Mouse (Mus musculus): ENCODE measurements around the gene Gm21885. TPM values are rescaled to one million over a fixed set of nuclear protein-coding genes. Genes with fewer than 3 reads are reported as not detected.

The Gm21885 gene
- total RNA-seq (2021): not detected

DNA sequence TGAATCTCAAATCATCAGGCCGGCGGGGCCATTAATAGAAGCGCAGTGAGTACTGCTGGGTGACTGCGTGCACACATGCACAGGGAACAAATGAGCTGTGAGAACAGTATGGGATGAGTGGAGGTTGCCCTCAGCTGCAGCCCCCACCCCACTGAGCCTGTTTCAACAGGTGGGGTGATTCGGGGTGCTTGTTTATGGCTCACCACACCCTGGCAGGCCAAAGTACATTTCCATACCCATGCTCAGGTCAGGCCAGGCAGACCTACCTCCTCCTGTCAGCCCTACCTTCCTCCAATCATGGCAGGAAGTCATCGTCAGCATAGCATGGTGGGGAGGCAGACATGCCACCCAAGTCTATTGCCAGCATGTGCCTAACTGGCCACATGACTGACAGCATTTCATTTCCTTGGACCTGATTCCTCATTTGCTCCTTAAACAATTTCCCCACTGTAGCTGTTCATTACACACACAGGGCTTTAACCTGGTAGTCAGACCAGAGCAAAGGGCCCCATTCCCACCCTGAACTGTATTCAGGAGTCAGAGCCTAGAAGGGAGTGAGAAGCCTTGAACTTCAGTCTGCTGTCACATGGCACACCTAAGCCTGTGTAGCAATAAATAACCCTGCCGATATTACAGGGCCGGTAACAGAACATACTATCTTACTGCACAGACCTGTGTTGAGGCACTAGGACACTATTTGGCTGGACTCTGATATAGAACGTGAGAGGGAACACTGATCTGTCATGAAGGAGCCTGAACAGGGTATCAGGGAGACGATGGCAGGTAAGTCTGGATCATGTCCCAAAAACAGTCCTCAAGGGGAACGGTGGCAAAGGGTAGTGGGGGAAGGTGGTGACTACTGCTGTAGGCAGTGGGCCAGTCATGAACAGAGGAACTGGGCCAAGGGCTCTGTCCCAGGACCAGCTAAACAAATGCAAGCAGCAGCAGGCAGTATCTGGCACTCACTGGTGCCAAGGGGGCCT lies at the start of gene Gm21885:
Gm21885 (plus strand) TSS at position 675 of the 983 bp plus-strand sequence.
- DNase-seq (ENCODE audit: extremely low spot score in 1 of 2, low spot score in 2 of 2): peak in 1 of 2 experiments; percentile 40
- intact Hi-C loops (cut with DNase I): no loop called here

DNA sequence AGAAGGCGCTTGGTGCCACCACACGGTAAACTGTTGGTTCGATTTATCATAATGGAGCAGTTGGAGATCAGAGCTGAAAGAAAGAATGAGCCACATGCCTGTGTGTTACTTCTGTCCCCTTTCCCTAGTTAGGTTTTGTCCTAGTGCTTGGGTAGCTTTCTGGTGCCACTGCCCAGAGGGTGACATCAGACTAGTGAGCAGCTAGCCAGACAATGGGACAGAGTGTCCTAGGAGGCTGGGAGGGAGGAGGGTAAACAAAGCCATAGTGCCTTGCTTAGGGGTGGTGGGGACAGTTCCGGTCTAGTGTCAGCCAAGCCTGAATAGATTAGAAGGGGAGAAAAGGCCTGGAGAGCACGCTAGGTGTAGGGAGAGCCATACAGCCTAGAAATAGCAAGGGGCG lies 48.3 kb upstream of the Gm21885 start:
- intact Hi-C loops (cut with DNase I): no loop called here

DNA sequence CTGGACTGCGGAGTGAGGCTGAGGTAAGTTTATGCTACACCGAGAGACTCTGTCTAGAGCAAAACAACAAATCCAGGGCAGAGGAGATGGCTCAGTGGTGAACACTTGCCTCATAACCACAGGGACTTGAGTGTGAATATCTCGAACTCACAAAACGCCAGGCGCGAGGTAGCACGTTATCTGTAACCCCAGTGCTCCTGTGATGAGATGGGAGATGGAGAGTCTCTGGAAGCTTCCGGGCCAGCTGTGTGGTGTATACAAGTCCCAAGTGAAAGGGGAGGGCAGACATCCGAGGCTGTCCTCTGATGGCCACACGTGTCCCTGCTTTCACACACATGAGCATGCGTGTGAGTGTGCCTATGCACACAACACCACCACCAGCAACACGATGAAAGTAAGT lies 47.3 kb upstream of the Gm21885 start:
- DNase-seq (ENCODE audit: extremely low spot score in 1 of 2, low spot score in 2 of 2): no peak
- intact Hi-C loops (cut with DNase I): no loop called here

More for the DNA sequence above, 48.3 kb upstream of the Gm21885 start:
- DNase-seq (ENCODE audit: extremely low spot score in 1 of 2, low spot score in 2 of 2): no peak

DNA sequence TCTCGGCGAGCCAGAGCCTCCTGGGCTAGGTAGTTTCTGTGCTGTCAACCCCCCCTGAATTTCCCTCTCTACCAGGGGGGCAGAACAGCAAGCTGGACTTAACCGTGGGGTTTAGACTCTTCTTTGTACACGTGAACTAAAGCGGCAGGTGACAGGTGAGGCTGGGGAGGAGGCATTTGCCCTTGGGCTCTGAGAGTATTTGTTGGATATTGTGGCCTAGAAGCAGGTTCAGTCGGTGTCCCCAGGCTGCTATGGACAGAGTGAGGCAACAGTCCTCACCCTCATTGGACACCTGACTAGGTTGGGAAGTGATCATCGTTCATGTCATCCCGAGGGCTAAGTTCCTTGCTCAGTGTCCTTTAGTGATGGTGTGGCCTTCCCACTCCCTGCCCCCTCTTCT lies 46.8 kb upstream of the Gm21885 start:
- DNase-seq (ENCODE audit: extremely low spot score in 1 of 2, low spot score in 2 of 2): no peak
- intact Hi-C loops (cut with DNase I): loop anchor here (5.0 kb wide), 1 partner anchor 252 kb away; the partner anchor contains the start of gene Spata20

DNA sequence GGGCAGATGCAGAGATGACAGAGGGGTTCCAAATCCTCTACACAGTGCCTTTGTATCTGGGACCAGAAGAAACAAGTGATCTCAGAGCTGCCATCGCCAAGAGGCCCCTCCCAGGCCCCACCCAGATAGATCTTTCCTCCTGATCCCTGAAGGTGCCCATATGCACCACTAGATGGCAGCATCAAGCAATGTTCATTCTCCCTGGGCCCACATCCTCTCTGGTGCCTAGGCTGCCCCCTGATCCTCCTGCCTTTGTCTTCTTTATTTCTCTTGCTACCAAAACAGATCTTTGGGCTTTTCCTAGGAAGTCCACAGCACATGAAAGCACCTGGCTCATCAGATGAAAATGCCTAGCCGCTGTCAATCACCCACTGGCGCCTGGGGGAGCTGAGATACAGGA lies 45.6 kb upstream of the Gm21885 start:
- peak; percentile 71 to 79 for DNase-seq (ENCODE audit: extremely low spot score in 1 of 2, low spot score in 2 of 2)
- intact Hi-C loops (cut with DNase I): loop anchor here (1.0 to 5.0 kb wide), 2 partner anchors 41 to 251 kb away; partner anchors contain the start of gene Spata20

DNA sequence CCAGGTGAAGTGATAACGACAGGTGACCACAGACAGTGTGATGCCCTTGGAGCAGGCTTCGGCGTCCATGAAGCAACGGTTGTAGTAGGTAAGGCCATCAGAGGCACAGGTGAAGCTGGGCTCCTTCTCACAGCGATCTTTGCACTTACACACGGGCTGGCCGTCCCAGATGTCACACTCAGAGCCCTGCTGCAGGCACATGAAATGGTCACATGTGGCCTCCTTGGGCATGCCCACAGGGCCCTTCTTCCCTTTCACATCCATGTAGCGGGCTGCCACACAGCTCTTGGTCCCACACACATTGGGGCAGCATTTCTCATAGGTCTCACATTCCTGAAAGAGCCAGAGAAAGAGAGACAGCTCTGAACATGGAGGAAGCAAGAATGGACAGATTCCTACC lies 42.9 kb upstream of the Gm21885 start:
- intact Hi-C loops (cut with DNase I): loop anchor here (5.0 kb wide), 1 partner anchor 249 kb away; the partner anchor contains the start of gene Spata20
- no peak for DNase-seq (ENCODE audit: extremely low spot score in 1 of 2, low spot score in 2 of 2)

DNA sequence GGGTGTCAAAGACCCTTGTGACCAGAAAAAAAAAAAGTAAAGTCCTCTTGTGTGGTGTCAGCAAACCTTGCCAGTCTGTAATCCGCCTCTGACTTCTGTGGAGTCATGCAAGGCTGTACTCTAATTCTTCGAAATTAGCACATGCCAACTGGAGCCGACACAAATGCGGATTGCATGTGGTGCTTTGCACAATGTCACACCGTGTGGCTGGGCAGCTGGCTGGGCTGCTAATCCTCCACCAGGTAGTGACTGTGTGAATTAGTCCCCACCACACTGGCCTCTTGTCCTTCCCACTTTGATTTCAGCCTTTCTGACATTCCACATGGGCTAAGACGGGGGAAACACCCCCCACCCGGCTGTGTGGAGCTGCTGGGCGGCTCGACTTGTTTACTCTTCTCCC lies 42.0 kb upstream of the Gm21885 start:
- no peak for DNase-seq (ENCODE audit: extremely low spot score in 1 of 2, low spot score in 2 of 2)
- intact Hi-C loops (cut with DNase I): loop anchor here (5.0 kb wide), 1 partner anchor 248 kb away; the partner anchor contains the start of gene Spata20

DNA sequence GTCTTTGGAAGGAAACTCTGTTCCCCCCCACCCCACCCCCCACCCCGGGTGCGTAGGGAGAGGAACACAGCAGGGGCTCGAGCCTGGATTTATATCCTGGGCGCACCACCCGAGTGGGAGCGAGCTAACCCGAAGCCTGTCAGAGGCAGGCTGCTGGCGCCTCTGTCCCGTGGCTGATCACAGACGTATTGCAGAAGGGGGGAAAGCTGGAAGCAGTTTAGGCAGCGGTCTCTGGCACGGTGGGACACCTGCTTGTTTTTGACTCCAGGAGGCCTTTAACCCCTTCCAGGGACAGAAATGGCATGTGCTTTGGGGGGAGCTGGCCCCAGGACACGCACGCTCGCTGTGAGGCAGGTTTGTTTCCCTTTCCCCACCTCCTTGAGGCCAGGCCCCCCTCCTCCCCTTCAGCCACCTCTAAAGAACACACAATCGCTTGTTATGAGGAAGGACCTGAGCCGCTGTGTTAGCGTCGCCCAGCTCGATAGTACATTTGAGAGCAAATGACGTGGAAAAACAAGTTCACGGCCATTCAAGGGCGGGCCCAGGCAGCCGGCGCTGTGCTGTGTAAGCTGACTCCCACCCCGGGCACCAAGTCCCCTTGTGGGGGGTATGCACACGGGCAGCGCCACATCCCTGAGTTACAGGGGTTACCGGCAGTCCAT lies 38.8 kb upstream of the Gm21885 start:
- DNase-seq (ENCODE audit: extremely low spot score in 1 of 2, low spot score in 2 of 2): no peak
- intact Hi-C loops (cut with DNase I): no loop called here

DNA sequence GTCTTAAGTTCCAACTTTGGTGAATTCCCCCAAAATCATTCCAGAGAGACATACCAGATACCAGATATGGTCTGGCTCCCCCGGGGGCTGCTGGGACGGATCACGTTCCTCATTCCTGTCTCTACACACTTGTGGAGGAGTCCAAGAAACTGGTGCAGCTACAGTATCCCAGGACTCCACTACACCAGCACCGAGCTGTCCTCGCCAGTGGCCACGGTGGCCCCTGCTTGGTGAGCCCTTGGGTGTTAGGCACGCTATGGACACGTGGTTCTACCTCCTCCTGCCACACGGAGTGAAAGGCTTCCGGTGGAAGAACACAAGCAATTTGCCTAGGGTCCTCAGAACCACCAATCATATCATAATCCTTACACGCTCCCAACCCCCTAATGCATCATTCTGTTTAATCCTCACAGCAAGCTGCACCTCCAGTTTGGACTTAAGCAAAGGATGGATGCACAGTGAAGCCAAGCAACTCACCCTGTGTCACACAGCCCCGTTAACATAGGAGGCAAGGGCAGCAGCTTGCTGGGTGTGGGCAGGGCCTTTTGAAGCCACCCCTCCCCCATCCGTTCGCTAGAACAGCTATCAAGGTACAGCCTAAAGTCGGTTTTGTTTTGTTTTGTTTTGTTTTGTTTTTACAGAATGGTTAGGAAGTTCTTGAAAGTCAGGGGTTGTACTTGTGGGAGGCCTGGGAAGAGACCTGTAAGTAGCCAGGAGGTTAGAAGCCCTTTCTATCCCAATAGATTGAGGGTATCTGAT lies 38.1 kb upstream of the Gm21885 start:
- intact Hi-C loops (cut with DNase I): no loop called here
- no peak for DNase-seq (ENCODE audit: extremely low spot score in 1 of 2, low spot score in 2 of 2)

DNA sequence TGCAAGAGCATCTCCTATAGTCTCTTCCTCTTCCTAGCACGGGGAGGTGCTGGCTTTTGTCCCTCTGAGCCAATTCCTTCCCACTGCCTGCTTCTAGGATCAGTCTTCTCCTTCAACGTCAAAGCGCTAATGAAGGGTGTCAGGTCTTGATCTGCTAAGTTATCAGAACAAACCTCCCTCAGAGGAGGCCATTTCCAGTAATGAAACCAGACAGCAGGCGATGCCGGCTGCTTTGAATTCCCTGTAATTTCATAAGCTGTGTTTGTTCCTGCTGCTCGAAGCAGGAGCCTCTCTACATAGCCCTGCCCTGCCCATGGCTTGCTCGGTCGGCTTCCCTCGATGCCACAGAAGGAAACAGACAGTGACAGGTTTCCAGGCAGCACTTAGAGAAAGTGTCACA lies 37.3 kb upstream of the Gm21885 start:
- no peak for DNase-seq (ENCODE audit: extremely low spot score in 1 of 2, low spot score in 2 of 2)

DNA sequence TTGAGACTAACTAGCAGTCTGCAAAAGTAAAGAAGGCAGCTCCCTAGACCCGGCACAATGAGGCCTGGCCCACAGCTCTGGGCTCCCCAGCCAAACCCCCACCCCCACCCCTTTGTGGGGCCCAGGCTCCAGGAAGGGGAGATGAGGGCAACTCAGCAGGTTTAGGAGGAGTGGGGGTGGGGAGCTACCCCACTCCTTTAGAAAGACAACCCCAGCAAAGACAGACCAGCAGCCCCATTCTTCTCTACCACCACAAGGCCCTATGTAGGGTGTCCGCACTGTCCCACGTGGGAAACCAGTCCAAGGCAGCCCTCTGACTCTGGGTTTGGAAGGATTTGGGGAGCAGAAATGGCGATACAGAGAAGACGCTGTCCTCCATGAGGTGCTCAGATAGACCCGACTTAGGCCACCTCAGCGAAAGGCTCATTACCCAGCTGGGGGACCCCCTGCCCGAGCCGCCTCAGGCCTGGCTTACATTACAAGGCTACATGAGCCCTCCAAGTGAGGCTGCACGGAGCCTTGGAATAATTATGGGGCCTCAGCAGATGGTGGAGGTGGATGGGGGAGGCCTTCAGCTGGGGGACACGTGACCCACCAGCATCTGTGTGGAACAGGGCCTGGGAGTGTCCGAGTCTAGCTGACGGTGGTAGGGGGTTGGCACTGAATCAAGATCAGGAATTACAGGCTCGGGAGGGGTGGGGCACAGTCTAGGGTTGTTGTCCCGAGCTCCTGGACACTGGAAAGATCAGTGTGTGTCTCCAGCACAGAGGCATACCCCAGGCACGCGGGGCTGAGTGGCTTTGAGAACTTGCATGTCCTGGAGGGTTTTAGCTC lies 35.5 kb upstream of the Gm21885 start, which contains the start of gene Wfikkn2:
Wfikkn2 (minus strand) TSS at position 51 of the 834 bp plus-strand sequence.
- peak in 1 of 2 experiments; percentile 69 for DNase-seq (ENCODE audit: extremely low spot score in 1 of 2, low spot score in 2 of 2)
- intact Hi-C loops (cut with DNase I): no loop called here

More for the DNA sequence above, 37.3 kb upstream of the Gm21885 start:
- intact Hi-C loops (cut with DNase I): no loop called here

DNA sequence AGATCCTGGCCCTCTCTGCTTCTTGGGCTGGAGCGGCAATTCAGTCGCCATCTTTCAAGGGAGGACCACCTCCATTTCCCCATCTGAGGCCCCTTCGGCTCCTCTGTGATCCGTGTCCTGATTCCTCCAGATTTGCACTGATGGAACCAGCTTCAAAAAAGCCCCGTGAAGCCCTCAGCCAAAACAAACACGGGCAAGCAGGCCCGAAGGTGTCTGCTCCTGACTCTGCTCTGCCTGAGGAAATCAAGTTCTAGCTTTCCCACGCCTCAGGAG lies 34.9 kb upstream of the Gm21885 start:
- no peak for DNase-seq (ENCODE audit: extremely low spot score in 1 of 2, low spot score in 2 of 2)
- intact Hi-C loops (cut with DNase I): no loop called here

DNA sequence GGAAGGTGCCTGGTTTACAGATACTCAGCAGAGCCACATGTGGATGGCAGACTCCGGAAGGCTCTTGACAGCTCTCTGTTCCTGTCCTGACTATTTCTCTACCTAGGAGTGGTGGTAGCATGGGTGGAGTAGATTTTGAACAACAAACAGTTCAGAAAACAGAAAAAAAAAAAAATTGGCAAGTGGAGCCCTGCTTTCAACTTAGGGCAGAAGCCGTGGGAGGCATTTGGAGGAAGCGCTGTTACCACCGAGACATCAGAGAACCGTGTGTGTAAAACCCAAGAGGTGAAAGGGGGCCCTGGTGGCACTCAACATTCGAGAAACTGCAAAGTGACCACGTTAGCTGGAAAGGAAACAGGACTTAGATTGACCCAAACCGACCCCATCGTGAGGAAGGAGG lies 28.5 kb upstream of the Gm21885 start:
- intact Hi-C loops (cut with DNase I): no loop called here
- no peak for DNase-seq (ENCODE audit: extremely low spot score in 1 of 2, low spot score in 2 of 2)

DNA sequence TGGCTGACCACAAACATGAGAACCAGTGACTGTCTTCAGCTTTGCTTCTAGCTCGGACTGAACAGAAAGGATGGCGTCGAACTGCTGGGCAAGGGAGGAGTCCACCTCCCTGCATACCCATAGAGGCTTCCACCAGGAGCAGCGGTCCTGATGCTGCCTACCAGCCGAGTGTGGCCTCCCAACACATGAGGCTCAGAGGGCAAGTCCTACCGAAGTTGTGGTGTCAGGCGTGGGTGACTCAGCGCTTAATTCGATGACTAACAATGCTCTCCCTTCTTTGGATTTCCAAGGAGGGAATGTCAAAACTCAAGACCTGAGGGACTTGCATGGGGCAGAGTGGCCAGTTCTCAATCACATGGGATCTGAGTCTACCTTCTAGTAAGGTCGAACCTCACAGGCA lies 28.0 kb upstream of the Gm21885 start:
- intact Hi-C loops (cut with DNase I): no loop called here
- DNase-seq (ENCODE audit: extremely low spot score in 1 of 2, low spot score in 2 of 2): no peak

DNA sequence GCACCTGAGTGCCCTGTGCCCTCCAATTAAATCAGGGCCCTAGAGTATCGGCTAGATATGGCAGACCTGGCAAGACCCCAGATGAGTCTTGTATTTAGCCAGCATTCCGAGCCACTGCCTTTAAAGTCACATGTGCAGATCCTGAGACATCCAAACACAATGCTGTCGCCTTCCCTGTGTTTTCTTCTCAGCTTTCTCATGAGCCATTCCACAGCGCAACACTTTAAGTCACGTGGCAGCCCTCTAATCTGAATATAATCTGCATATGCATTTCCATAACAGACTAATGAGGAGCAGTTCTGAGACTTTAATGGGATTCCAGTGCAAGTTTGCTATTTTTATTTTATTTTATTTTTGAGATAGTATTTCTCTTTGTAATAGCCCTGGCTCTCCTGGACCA lies 25.9 kb upstream of the Gm21885 start:
- intact Hi-C loops (cut with DNase I): no loop called here
- no peak for DNase-seq (ENCODE audit: extremely low spot score in 1 of 2, low spot score in 2 of 2)

DNA sequence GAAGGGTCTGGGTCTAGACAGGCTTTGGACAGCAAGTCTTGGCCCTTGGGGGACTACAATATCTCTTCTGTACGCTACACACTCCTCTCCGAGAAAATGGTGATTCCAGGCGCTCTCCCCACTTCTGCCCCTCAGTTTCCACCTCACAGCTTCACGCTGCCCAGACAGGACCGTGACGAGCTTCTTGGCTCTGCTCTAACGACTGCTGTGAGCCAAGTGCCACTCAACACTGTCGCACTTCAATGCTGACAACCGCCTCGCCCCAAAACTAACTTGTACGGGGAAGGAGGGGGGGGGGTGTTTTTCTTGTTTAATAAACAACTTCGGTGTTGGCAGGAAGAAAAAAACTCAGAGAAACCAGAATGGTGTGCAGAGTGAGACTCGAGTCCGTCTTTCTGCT lies 23.7 kb upstream of the Gm21885 start:
- intact Hi-C loops (cut with DNase I): no loop called here
- DNase-seq (ENCODE audit: extremely low spot score in 1 of 2, low spot score in 2 of 2): no peak

DNA sequence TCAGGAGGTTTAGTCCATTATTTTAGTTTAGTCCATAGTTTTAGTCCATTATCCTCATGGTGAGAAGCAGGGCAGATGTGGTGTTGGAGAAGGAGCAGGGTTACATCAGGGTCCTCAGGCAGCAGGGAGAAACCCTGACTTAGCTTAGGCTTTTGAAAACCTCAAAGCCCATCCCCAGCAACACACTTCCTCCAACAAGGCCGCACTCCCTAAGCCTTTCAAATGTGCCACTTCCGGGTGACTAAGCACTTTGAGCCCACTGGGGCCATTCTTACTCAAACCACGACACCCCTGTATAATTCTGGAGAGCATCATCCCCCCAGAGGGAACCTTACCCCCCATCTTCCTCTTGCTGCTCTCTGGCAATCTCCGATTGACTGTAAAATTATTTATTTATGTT lies 21.9 kb upstream of the Gm21885 start:
- DNase-seq (ENCODE audit: extremely low spot score in 1 of 2, low spot score in 2 of 2): no peak
- intact Hi-C loops (cut with DNase I): no loop called here

DNA sequence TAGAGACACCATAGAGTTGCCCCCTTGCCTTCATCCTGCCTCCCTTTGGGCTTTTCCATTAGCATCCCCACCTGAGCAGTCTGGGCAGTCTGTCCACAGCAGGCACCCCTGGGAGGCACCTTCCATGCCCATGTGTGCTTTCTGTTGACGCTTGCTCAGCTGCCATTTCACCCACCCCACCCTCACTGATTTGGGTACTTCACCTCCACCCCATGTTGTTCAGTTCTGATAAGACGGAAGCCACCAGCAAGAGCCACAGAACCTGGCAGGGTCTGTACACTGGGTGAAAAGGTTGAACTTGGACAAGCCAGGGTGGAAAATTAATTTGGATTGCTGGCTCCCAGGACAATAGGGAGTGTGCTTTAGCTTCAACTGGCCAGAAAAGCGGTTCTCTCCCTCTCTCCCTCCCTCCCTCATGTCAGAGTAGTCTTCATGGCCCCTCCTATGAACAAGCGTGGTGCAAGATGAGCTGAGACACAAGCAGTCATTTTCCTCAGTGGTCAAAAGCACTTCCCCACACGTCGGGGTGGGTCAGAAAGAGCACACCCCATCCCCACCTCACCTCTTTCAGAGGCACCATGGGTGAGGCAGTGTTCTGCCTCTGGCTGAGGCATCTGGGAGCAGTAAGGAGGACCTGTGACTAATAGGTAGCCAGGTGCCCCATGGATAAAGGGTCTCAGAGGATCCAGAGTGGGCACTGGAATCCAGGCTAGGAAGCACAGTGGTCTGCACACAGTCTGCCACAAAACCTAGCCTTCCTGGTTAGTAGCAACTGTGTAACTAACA lies 19.9 kb upstream of the Gm21885 start:
- DNase-seq (ENCODE audit: extremely low spot score in 1 of 2, low spot score in 2 of 2): no peak

More for the DNA sequence above, 19.9 kb upstream of the Gm21885 start:
- intact Hi-C loops (cut with DNase I): no loop called here

All from left cerebral cortex, postnatal 10 days (tissue).